Mouse (Mus musculus) left cerebral cortex, adult 9 months (tissue): ENCODE measurements around the gene Cpa1.

ENCODE experiments used
- DNase-seq, 2 experiments: peaks; one replicate each; pipeline ENCODE4 v3.0.0; 2022; ENCODE audit warnings: low spot score in 2 of 2

The Cpa1 gene

GRCm38 (mm10) chr6:30620994-30621393 lies 18.0 kb upstream of the Cpa1 start:
- no peak for DNase-seq

- no peak for DNase-seq
Measured at GRCm38 (mm10) chr6:30621986-30622389, 17.0 kb upstream of the Cpa1 start.

- no peak for DNase-seq
Measured at GRCm38 (mm10) chr6:30624763-30625162, 14.3 kb upstream of the Cpa1 start.

- DNase-seq: peak in 1 of 2 experiments; percentile 49
Measured at GRCm38 (mm10) chr6:30628152-30628551, 10.9 kb upstream of the Cpa1 start.

GRCm38 (mm10) chr6:30629989-30630388 lies 9.0 kb upstream of the Cpa1 start:
- no peak for DNase-seq

- DNase-seq: no peak
Measured at GRCm38 (mm10) chr6:30635361-30635862, 3.6 kb upstream of the Cpa1 start.

- no peak for DNase-seq
Measured at GRCm38 (mm10) chr6:30636186-30636842, 2.7 kb upstream of the Cpa1 start.

- no peak for DNase-seq
Measured at GRCm38 (mm10) chr6:30643694-30644460, 4.9 kb downstream of the Cpa1 start.

- no peak for DNase-seq
Measured at GRCm38 (mm10) chr6:30644462-30644861, 5.4 kb downstream of the Cpa1 start.

GRCm38 (mm10) chr6:30645379-30645778 lies 6.4 kb downstream of the Cpa1 start:
- DNase-seq: no peak

- peak in 1 of 2 experiments; percentile 62 for DNase-seq
Measured at GRCm38 (mm10) chr6:30649651-30650296, 10.8 kb downstream of the Cpa1 start.

- DNase-seq: no peak
Measured at GRCm38 (mm10) chr6:30652425-30653188, 13.6 kb downstream of the Cpa1 start.

GRCm38 (mm10) chr6:30653518-30653917 lies 14.5 kb downstream of the Cpa1 start:
- DNase-seq: no peak

- no peak for DNase-seq
Measured at GRCm38 (mm10) chr6:30654402-30654859, 15.4 kb downstream of the Cpa1 start.

GRCm38 (mm10) chr6:30654932-30655331 lies 15.9 kb downstream of the Cpa1 start:
- no peak for DNase-seq

- peak in 1 of 2 experiments; percentile 4 for DNase-seq
Measured at GRCm38 (mm10) chr6:30657279-30657678, 18.3 kb downstream of the Cpa1 start.

GRCm38 (mm10) chr6:30658619-30659018 lies 19.6 kb downstream of the Cpa1 start:
- DNase-seq: no peak

GRCm38 (mm10) chr6:30664776-30665175 lies 25.8 kb downstream of the Cpa1 start:
- no peak for DNase-seq

- no peak for DNase-seq
Measured at GRCm38 (mm10) chr6:30665296-30665695, 26.3 kb downstream of the Cpa1 start.

- DNase-seq: no peak
Measured at GRCm38 (mm10) chr6:30666043-30666442, 27.0 kb downstream of the Cpa1 start.

- DNase-seq: no peak
Measured at GRCm38 (mm10) chr6:30667585-30667984, 28.6 kb downstream of the Cpa1 start.

- no peak for DNase-seq
Measured at GRCm38 (mm10) chr6:30671696-30672095, 32.7 kb downstream of the Cpa1 start.
